Mouse (Mus musculus): ENCODE results near the gene Ndufa6. TPM values are rescaled to one million over a fixed set of nuclear protein-coding genes. Genes with fewer than 3 reads are reported as not detected.

Gene Ndufa6
- polyA plus RNA-seq, 1 experiment from 2014 or later: 496 TPM

- no peaks in the 10 kb centered on the region for H3K27me3 ChIP-seq (replicated peaks)
- H3K4me1 ChIP-seq (replicated peaks): peaks cover 41% of the 10 kb centered on the region
- peak; percentile 46 for ATAC-seq (ENCODE audit: insufficient number of reproducible peaks, low FRiP score)
- peak overlapping the region; percentile 71 for H3K27ac ChIP-seq (ENCODE audit: poor library complexity, severe bottlenecking)
- H3K4me2 ChIP-seq: peak overlapping the region; percentile 84
- no peaks in the 10 kb centered on the region for H3K9me3 ChIP-seq (replicated peaks)
- peaks cover 12% of the 10 kb centered on the region for H3K36me3 ChIP-seq
- H3K4me3 ChIP-seq: peak overlapping the region; percentile 57
- WGBS: 2% methylated on average over 40 of the region's 40 CpGs
- H3K9ac ChIP-seq: peak overlapping the region; percentile 82
These were observed 13.1 kb downstream of the Ndufa6 start for GRCm38 (mm10) chr15:82341036-82341501.

GRCm38 (mm10) chr15:82340414-82341035 lies 13.6 kb downstream of the Ndufa6 start:
- no peaks in the 10 kb centered on the region for H3K27me3 ChIP-seq (replicated peaks)

GRCm38 (mm10) chr15:82339634-82340254 lies 14.4 kb downstream of the Ndufa6 start:
- ATAC-seq (ENCODE audit: insufficient number of reproducible peaks, low FRiP score): no peak
- 73% methylated on average over 8 of the region's 8 CpGs for WGBS
- Histone ChIP-seq H3K9ac (no peak overlapping the region), H3K9me3 (replicated peaks) (no peaks in the 10 kb centered on the region), H3K27me3 (replicated peaks) (no peaks in the 10 kb centered on the region), H3K36me3 (peaks cover 25% of the 10 kb centered on the region), H3K4me2 (peak overlapping the region; percentile 73; the same call in 1 of the 2 replicates), H3K4me1 (replicated peaks) (peaks cover 41% of the 10 kb centered on the region), H3K4me3 (no peak overlapping the region), H3K27ac (ENCODE audit: poor library complexity, severe bottlenecking) (peak overlapping the region; percentile 71; the same call in 1 of the 2 replicates)

More at GRCm38 (mm10) chr15:82340414-82341035, 13.6 kb downstream of the Ndufa6 start:
- Histone ChIP-seq H3K36me3 (peaks cover 17% of the 10 kb centered on the region), H3K4me1 (replicated peaks) (peaks cover 41% of the 10 kb centered on the region), H3K27ac (ENCODE audit: poor library complexity, severe bottlenecking) (peak overlapping the region; percentile 71), H3K4me2 (peak overlapping the region; percentile 84), H3K4me3 (peak overlapping the region; percentile 57), H3K9ac (peak overlapping the region; percentile 82), H3K9me3 (replicated peaks) (no peaks in the 10 kb centered on the region)
- no peak for ATAC-seq (ENCODE audit: insufficient number of reproducible peaks, low FRiP score)
- 34% methylated on average over 21 of the region's 21 CpGs for WGBS

GRCm38 (mm10) chr15:82339150-82339549 lies 15.0 kb downstream of the Ndufa6 start:
- peaks cover 41% of the 10 kb centered on the region for H3K4me1 ChIP-seq (replicated peaks)
- peak overlapping the region; percentile 67 for H3K4me3 ChIP-seq
- H3K9me3 ChIP-seq (replicated peaks): no peaks in the 10 kb centered on the region
- no peak for ATAC-seq (ENCODE audit: insufficient number of reproducible peaks, low FRiP score)
- H3K27me3 ChIP-seq (replicated peaks): no peaks in the 10 kb centered on the region
- peak overlapping the region; percentile 73 for H3K4me2 ChIP-seq
- H3K9ac ChIP-seq: peak overlapping the region; percentile 73; the same call in 1 of the 2 replicates
- H3K36me3 ChIP-seq: peaks cover 31% of the 10 kb centered on the region
- 55% methylated on average over 10 of the region's 10 CpGs for WGBS
- peak overlapping the region; percentile 71 for H3K27ac ChIP-seq (ENCODE audit: poor library complexity, severe bottlenecking)

GRCm38 (mm10) chr15:82338593-82339112 lies 15.5 kb downstream of the Ndufa6 start, which contains the start of the genes Naga, Pheta2 and Smdt1:
Gene Naga, minus strand, starts transcription at chr15:82338925.
Gene Pheta2, plus strand, starts transcription at chr15:82338942.
Gene Smdt1, plus strand, starts transcription at chr15:82338959.
- H3K36me3 ChIP-seq: peaks cover 34% of the 10 kb centered on the region
- WGBS: under 1% methylated on average over 41 of the region's 41 CpGs
- peak; percentile 89 for ATAC-seq (ENCODE audit: insufficient number of reproducible peaks, low FRiP score)
- peak within 1 kb of the TSS; percentile 73 for H3K9ac ChIP-seq
- H3K9me3 ChIP-seq (replicated peaks): no peaks in the 10 kb centered on the region
- peak within 1 kb of the TSS; percentile 71 for H3K27ac ChIP-seq (ENCODE audit: poor library complexity, severe bottlenecking)
- peaks cover 41% of the 10 kb centered on the region for H3K4me1 ChIP-seq (replicated peaks)
- H3K4me2 ChIP-seq: peak within 1 kb of the TSS; percentile 73
- no peaks in the 10 kb centered on the region for H3K27me3 ChIP-seq (replicated peaks)
- peak within 1 kb of the TSS; percentile 67 for H3K4me3 ChIP-seq

GRCm38 (mm10) chr15:82337875-82338274 lies 16.2 kb downstream of the Ndufa6 start:
- peak overlapping the region; percentile 71; the same call in 1 of the 2 replicates for H3K27ac ChIP-seq (ENCODE audit: poor library complexity, severe bottlenecking)
- 22% methylated on average over 4 of the region's 4 CpGs for WGBS
- no peak for ATAC-seq (ENCODE audit: insufficient number of reproducible peaks, low FRiP score)
- H3K36me3 ChIP-seq: peaks cover 30% of the 10 kb centered on the region
- H3K4me2 ChIP-seq: peak overlapping the region; percentile 73
- no peaks in the 10 kb centered on the region for H3K9me3 ChIP-seq (replicated peaks)
- H3K4me1 ChIP-seq (replicated peaks): peaks cover 41% of the 10 kb centered on the region
- peak overlapping the region; percentile 67 for H3K4me3 ChIP-seq
- no peaks in the 10 kb centered on the region for H3K27me3 ChIP-seq (replicated peaks)
- peak overlapping the region; percentile 73 for H3K9ac ChIP-seq

- H3K27me3 ChIP-seq (replicated peaks): no peaks in the 10 kb centered on the region
- 88% methylated on average over 12 of the region's 12 CpGs for WGBS
- no peak overlapping the region for H3K27ac ChIP-seq (ENCODE audit: poor library complexity, severe bottlenecking)
- H3K9ac ChIP-seq: no peak overlapping the region
- peaks cover 32% of the 10 kb centered on the region for H3K4me1 ChIP-seq (replicated peaks)
- no peak overlapping the region for H3K4me3 ChIP-seq
- H3K4me2 ChIP-seq: no peak overlapping the region
- H3K36me3 ChIP-seq: peaks cover 40% of the 10 kb centered on the region
- no peaks in the 10 kb centered on the region for H3K9me3 ChIP-seq (replicated peaks)
- no peak for ATAC-seq (ENCODE audit: insufficient number of reproducible peaks, low FRiP score)
These were observed 17.5 kb downstream of the Ndufa6 start for GRCm38 (mm10) chr15:82336629-82337028.

GRCm38 (mm10) chr15:82335194-82335593 lies 18.9 kb downstream of the Ndufa6 start:
- 93% methylated on average over 4 of the region's 4 CpGs for WGBS
- Histone ChIP-seq H3K27ac (ENCODE audit: poor library complexity, severe bottlenecking) (no peak overlapping the region), H3K36me3 (peaks cover 53% of the 10 kb centered on the region), H3K4me2 (no peak overlapping the region), H3K4me3 (no peak overlapping the region), H3K27me3 (replicated peaks) (no peaks in the 10 kb centered on the region), H3K4me1 (replicated peaks) (peaks cover 17% of the 10 kb centered on the region), H3K9me3 (replicated peaks) (no peaks in the 10 kb centered on the region), H3K9ac (no peak overlapping the region)
- ATAC-seq (ENCODE audit: insufficient number of reproducible peaks, low FRiP score): no peak

- Histone ChIP-seq H3K36me3 (peaks cover 22% of the 10 kb centered on the region), H3K27me3 (replicated peaks) (0 out of 2 replicates have a peak, but pooled peaks cover 11% of the 10 kb centered on the region), H3K9ac (no peak overlapping the region), H3K9me3 (replicated peaks) (no peaks in the 10 kb centered on the region; the same call in 1 of the 2 replicates), H3K4me1 (replicated peaks) (no peaks in the 10 kb centered on the region), H3K27ac (ENCODE audit: poor library complexity, severe bottlenecking) (no peak overlapping the region), H3K4me3 (no peak overlapping the region), H3K4me2 (no peak overlapping the region)
- 62% methylated on average over 2 of the region's 2 CpGs for WGBS
- ATAC-seq (ENCODE audit: insufficient number of reproducible peaks, low FRiP score): no peak
These were observed 28.7 kb downstream of the Ndufa6 start for GRCm38 (mm10) chr15:82325382-82325781.

- no peaks in the 10 kb centered on the region for H3K4me1 ChIP-seq (replicated peaks)
These were observed 31.9 kb downstream of the Ndufa6 start for GRCm38 (mm10) chr15:82322195-82322594.

GRCm38 (mm10) chr15:82319613-82320012 lies 34.5 kb downstream of the Ndufa6 start:
- ATAC-seq (ENCODE audit: insufficient number of reproducible peaks, low FRiP score): no peak
- Histone ChIP-seq H3K36me3 (no peaks in the 10 kb centered on the region), H3K27ac (ENCODE audit: poor library complexity, severe bottlenecking) (no peak overlapping the region), H3K27me3 (replicated peaks) (0 out of 2 replicates have a peak, but pooled peaks cover 11% of the 10 kb centered on the region), H3K4me3 (no peak overlapping the region), H3K9me3 (replicated peaks) (no peaks in the 10 kb centered on the region; the same call in 1 of the 2 replicates), H3K4me1 (replicated peaks) (no peaks in the 10 kb centered on the region), H3K9ac (no peak overlapping the region), H3K4me2 (no peak overlapping the region)
- WGBS: 57% methylated on average over 1 of the region's 1 CpGs

More at GRCm38 (mm10) chr15:82322195-82322594, 31.9 kb downstream of the Ndufa6 start:
- Histone ChIP-seq H3K4me2 (no peak overlapping the region), H3K36me3 (no peaks in the 10 kb centered on the region), H3K4me3 (no peak overlapping the region), H3K27me3 (replicated peaks) (0 out of 2 replicates have a peak, but pooled peaks cover 11% of the 10 kb centered on the region), H3K27ac (ENCODE audit: poor library complexity, severe bottlenecking) (no peak overlapping the region), H3K9ac (no peak overlapping the region), H3K9me3 (replicated peaks) (no peaks in the 10 kb centered on the region; the same call in 1 of the 2 replicates)
- 79% methylated on average over 8 of the region's 8 CpGs for WGBS
- ATAC-seq (ENCODE audit: insufficient number of reproducible peaks, low FRiP score): no peak

Measured in heart, embryonic 12.5 days (tissue).